Mouse (Mus musculus) stomach, postnatal 0 days (tissue): Measurements from ENCODE around the gene Fbxo46.

Source experiments
- CTCF ChIP-seq: IDR thresholded peaks from 2 replicates; pipeline ENCODE4 v1.5.1; 2016; ENCODE audit warnings: antibody characterized with exemption, low read depth, mild to moderate bottlenecking, moderate library complexity
- EP300 ChIP-seq: optimal IDR thresholded peaks from 2 replicates; pipeline ENCODE3; 2016; ENCODE audit warnings: antibody characterized with exemption

- no peak for TF ChIP-seq EP300
- TF ChIP-seq CTCF: no peak
These were observed 33.6 kb upstream of the Fbxo46 start for GRCm38 (mm10) chr7:19086042-19086441.
